Mouse (Mus musculus): ENCODE measurements around the gene Daxx.
"Not testable (repeated sequence)": the region's sequence is repeated elsewhere in the genome, so short reads cannot be mapped to it uniquely, and the experiment has no call there.

DNA sequence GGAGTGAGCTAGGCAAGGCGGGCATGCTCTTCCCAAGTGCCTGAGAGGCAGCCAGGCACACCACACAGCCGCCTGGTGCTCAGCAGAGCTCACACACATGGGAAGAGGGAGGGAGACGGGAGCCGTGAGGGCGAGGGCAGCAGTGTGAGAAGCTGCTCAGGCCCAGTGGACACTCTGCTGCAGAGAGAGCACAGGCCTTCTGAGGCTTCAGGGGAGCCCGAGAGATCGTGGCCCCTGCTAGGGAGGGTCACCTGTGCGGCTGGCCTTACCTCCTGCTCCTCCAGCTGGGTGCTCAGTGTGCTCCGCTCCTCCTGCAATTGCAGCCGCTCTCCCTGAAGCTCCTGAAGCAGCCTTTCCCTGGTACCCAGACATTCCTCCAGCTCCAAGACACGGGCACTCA, 24.9 kb upstream of the Daxx start:
- not testable (repeated sequence) for TF ChIP-seq CTCF (IDR thresholded peaks at IDR 0.05; ENCODE audit: insufficient read depth, low read length); POLR2A (IDR thresholded peaks at IDR 0.05; ENCODE audit: borderline replicate concordance, extremely low read depth, low read depth, low read length)
